Comparison of ENCODE assay signal across 15 mouse cellular contexts in genomic region chr4:148593996-148594395, GRCm38 (mm10). TPM values are rescaled to one million over a fixed set of nuclear protein-coding genes. Genes with fewer than 3 reads are reported as not detected.
"Had no signal": no experiment of that assay in that cellular context is flagged by ENCODE, and none has a peak within 500 bp of the region (broad histone marks: within the 10 kb centered on the region; RNA-seq: fewer than 3 reads in every experiment).

No protein-coding gene starts in this region.

- H3K9ac ChIP-seq: midbrain, embryonic 12.5 days; stomach, embryonic 15.5 days had no signal

- H3K4me2 ChIP-seq: stomach, embryonic 15.5 days had no signal

- H3K27ac ChIP-seq: layer of hippocampus, adult 2 months; midbrain, embryonic 12.5 days; stomach, embryonic 15.5 days had no signal

- DNase-seq: kidney, postnatal 10 days; kidney, postnatal 4 days; right cerebral cortex, postnatal 14 days; thymus, adult 2 months; thymus, postnatal 25 days had no signal

- H3K4me3 ChIP-seq: layer of hippocampus, adult 2 months; midbrain, embryonic 12.5 days; stomach, embryonic 15.5 days had no signal

- H3K27me3 ChIP-seq: midbrain, embryonic 12.5 days; stomach, embryonic 15.5 days had no signal

- H3K9me3 ChIP-seq: midbrain, embryonic 12.5 days; stomach, embryonic 15.5 days had no signal

RNA-seq across cellular contexts. Expression of gene Masp2, which starts 8.4 kb away (rescaled TPM):
- polyA plus RNA-seq: kidney, embryonic 14.5 days; midbrain, embryonic 12.5 days; midbrain, postnatal 0 days had no signal

RNA-seq across cellular contexts. Expression of gene Gm572, which starts 49.1 kb away (rescaled TPM):
- polyA plus RNA-seq: kidney, embryonic 14.5 days; limb, embryonic 11.5 days; liver, adult 2 months; liver, embryonic 16.5 days; lung, embryonic 16.5 days; midbrain, embryonic 12.5 days; midbrain, postnatal 0 days; neural tube, embryonic 14.5 days had no signal
